Mouse (Mus musculus) colon, adult 2 months (tissue): Measurements from ENCODE around the gene Zfp746. TPM values are rescaled to one million over a fixed set of nuclear protein-coding genes. Genes with fewer than 3 reads are reported as not detected.

Experiments used
- polyA plus RNA-seq: library from polyadenylated mRNA; depleted of rRNA; stranded (reverse); fragments of >200 nt; gene quantifications from 2 replicates; pipeline ENCODE4 v1.2.3, GENCODE M21; 2012; rRNA removed

The Zfp746 gene
- polyA plus RNA-seq: 23.6 and 24.7 TPM in 2 replicates

DNA sequence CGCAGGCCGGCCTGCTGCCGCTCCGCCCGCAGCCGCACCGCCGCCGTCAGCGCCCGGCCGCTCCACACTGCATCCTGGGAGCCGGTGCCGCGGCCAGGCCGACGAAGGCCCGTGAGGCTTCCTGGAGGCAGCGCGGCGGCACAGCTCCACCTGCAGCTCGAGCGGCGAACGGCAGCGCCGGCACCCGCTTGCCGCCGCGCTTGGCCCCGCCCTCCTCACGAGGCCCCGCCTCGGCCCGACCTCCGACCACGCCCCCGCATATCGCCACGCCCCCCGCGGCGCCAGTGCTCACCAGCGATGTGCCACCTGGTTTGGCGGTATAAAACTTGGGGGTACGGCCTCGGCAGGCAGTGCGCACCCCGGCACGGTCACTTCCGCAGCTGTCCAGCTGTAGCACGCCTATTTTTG lies at the start of gene Zfp746:
Gene Zfp746, minus strand, starts transcription at position 123 of the 408 bp plus-strand sequence.

DNA sequence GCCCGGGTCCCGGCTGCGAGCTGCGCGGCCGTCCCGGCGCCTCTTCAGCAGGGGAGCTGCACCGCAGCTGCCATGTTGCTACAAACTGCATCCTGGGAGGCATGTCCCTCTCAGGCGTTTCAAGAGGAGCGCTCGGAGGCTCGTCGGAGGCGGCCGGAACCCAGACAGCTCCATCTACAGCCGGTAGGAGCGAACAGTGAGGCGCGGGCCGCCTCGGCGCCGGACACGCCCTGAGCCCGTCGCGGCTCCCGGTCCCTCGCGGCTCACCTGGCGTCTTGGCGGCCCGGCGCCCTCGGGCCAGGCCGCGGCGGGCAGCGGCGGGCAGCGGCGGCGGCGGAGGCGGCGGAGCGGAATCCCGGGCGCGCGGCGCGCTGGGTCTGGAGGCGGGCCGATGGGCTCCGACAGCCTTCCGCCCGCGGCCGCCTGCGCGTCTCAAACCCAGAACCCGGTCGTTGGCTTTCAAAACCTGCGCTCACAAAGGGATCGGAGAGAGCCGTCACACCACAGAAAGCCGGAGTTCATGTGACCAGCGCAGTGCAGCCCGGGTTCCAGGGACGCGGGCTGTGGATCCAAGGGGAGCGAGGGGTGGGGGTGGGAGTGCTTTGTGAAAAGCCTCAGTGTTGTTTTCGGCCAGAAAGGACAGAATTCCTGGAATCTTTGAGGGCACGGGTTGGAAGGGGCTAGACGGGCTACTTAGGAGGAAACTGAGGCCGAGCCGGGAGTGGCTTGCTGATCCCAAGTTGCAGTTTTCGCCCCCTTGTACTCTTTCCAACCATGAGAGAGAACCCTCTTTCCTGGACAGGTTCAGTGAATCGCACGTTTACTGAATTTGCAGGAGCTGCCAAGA lies 37.7 kb downstream of the Zfp746 start, which contains the start of gene Zfp777:
Gene Zfp777, minus strand, starts transcription at position 486 of the 847 bp plus-strand sequence.

Other genes starting within 250 kb of the Zfp746 start
- 8.5 and 9.9 TPM in 2 replicates for gene Zfp282, start 209.4 kb downstream of the Zfp746 start, polyA plus RNA-seq
- 8.6 and 10.0 TPM in 2 replicates for gene Zfp212, start 166.1 kb downstream of the Zfp746 start, polyA plus RNA-seq
- 10.7 and 11.0 TPM in 2 replicates for gene Zfp956, start 133.2 kb downstream of the Zfp746 start, polyA plus RNA-seq
- gene Zfp777, start 37.7 kb downstream of the Zfp746 start, polyA plus RNA-seq: 21.7 and 25.3 TPM in 2 replicates